Mouse (Mus musculus): ENCODE data around the gene Myo9b.
A peak's percentile ranks its signal among the peaks of the same experiment; 100 is the strongest.
"Not testable (repeated sequence)": the region's sequence is repeated elsewhere in the genome, so short reads cannot be mapped to it uniquely, and the experiment has no call there.

The Myo9b gene

GRCm38 (mm10) chr8:71272286-71273150, at the start of gene Myo9b, which contains the start of gene Haus8:
Gene Myo9b (plus strand): TSS chr8:71272714.
Gene Haus8 (minus strand): TSS chr8:71272934.
- DNase-seq, result peak; percentile 99

GRCm38 (mm10) chr8:71224560-71224959, 48.0 kb upstream of the Myo9b start:
- peak; percentile 19 to 39 for DNase-seq

- no peak for DNase-seq
Measured at GRCm38 (mm10) chr8:71242757-71243156, 29.8 kb upstream of the Myo9b start.

GRCm38 (mm10) chr8:71248203-71248602, 24.3 kb upstream of the Myo9b start:
- DNase-seq, result no peak

- no peak for DNase-seq
Measured at GRCm38 (mm10) chr8:71256545-71257232, 15.8 kb upstream of the Myo9b start.

- peak; percentile 14 to 23 for DNase-seq
Measured at GRCm38 (mm10) chr8:71261234-71261633, 11.3 kb upstream of the Myo9b start.

GRCm38 (mm10) chr8:71267690-71268089, 4.8 kb upstream of the Myo9b start:
- no peak for DNase-seq

- not testable (repeated sequence) for DNase-seq
Measured at GRCm38 (mm10) chr8:71268286-71268685, 4.2 kb upstream of the Myo9b start.

GRCm38 (mm10) chr8:71271630-71272029, 884 bp upstream of the Myo9b start:
- no peak for DNase-seq

- DNase-seq, result peak; percentile 59 to 60
Measured at GRCm38 (mm10) chr8:71273151-71273510, 617 bp downstream of the Myo9b start.

GRCm38 (mm10) chr8:71274478-71274877, 2.0 kb downstream of the Myo9b start:
- DNase-seq, result no peak

GRCm38 (mm10) chr8:71276166-71276565, 3.7 kb downstream of the Myo9b start:
- DNase-seq, result no peak

- not testable (repeated sequence) for DNase-seq
Measured at GRCm38 (mm10) chr8:71279409-71279808, 6.9 kb downstream of the Myo9b start.

- DNase-seq, result not testable (repeated sequence)
Measured at GRCm38 (mm10) chr8:71281731-71282130, 9.2 kb downstream of the Myo9b start.

GRCm38 (mm10) chr8:71282621-71283020, 10.1 kb downstream of the Myo9b start:
- no peak for DNase-seq

- DNase-seq, result not testable (repeated sequence)
Measured at GRCm38 (mm10) chr8:71286223-71286622, 13.7 kb downstream of the Myo9b start.

GRCm38 (mm10) chr8:71288441-71288949, 16.0 kb downstream of the Myo9b start:
- DNase-seq, result peak; percentile 25 to 30

GRCm38 (mm10) chr8:71289098-71289497, 16.6 kb downstream of the Myo9b start:
- DNase-seq, result no peak

- DNase-seq, result no peak
Measured at GRCm38 (mm10) chr8:71290211-71290610, 17.7 kb downstream of the Myo9b start.

GRCm38 (mm10) chr8:71290911-71291310, 18.4 kb downstream of the Myo9b start:
- DNase-seq, result no peak

GRCm38 (mm10) chr8:71291351-71291750, 18.8 kb downstream of the Myo9b start:
- no peak for DNase-seq

GRCm38 (mm10) chr8:71293930-71294329, 21.4 kb downstream of the Myo9b start:
- DNase-seq, result not testable (repeated sequence)

GRCm38 (mm10) chr8:71296188-71296621, 23.7 kb downstream of the Myo9b start:
- peak; percentile 59 to 64 for DNase-seq

- no peak for DNase-seq
Measured at GRCm38 (mm10) chr8:71296784-71297183, 24.3 kb downstream of the Myo9b start.

All from B cell, adult 2 months (primary cell).